10 mouse cellular contexts compared by ENCODE assay signal in genomic region chr10:13170739-13171448, GRCm38 (mm10). TPM values are rescaled to one million over a fixed set of nuclear protein-coding genes. Genes with fewer than 3 reads are reported as not detected.
A peak's percentile ranks its signal among the peaks of the same experiment; 100 is the strongest.
DNase-seq lines count a peak whose midpoint lies in the region; ATAC-seq lines count a peak whose summit lies in the region.
"Had no signal": no experiment of that assay in that cellular context is flagged by ENCODE, and none has a peak within 500 bp of the region (broad histone marks: within the 10 kb centered on the region; RNA-seq: fewer than 3 reads in every experiment).

No protein-coding gene starts in this region.

- H3K4me1 ChIP-seq in midbrain, embryonic 14.5 days (ENCODE audit: control insufficient read depth, insufficient read depth, low read length), result no peaks in the 10 kb centered on the region
- H3K4me1 ChIP-seq in kidney, embryonic 16.5 days (ENCODE audit: insufficient read depth, low read length), result peaks cover 17% of the 10 kb centered on the region

- peak; percentile 62 for DNase-seq in left cerebral cortex, postnatal 4 days
- DNase-seq in left cerebral cortex, adult 18-20 months (ENCODE audit: low spot score in 2 of 2), result no peak
- peak; percentile 35 for DNase-seq in embryo, embryonic 11.5 days (ENCODE audit: low read depth, low spot score)
- DNase-seq in forelimb bud, embryonic 11.5 days (ENCODE audit: low read depth, low spot score), result peak; percentile 75
- peak; percentile 45 for DNase-seq in midbrain, embryonic 14.5 days
- DNase-seq in adrenal gland, postnatal 25 days, result no peak
- no peak for DNase-seq in thymus, adult 18-20 months
- DNase-seq: cerebellum, postnatal 36 days had no signal

- no peak overlapping the region for H3K4me2 ChIP-seq in midbrain, embryonic 14.5 days (ENCODE audit: low read length)
- no peak overlapping the region for H3K4me2 ChIP-seq in kidney, embryonic 16.5 days (replicated peaks; ENCODE audit: low read depth, low read length)

- no peak overlapping the region for H3K4me3 ChIP-seq in midbrain, embryonic 14.5 days (replicated peaks; ENCODE audit: low read depth, low read length)
- H3K4me3 ChIP-seq in kidney, embryonic 16.5 days (ENCODE audit: low read length), result no peak overlapping the region
- H3K4me3 ChIP-seq: layer of hippocampus, adult 2 months had no signal

- no peaks in the 10 kb centered on the region for H3K9me3 ChIP-seq in midbrain, embryonic 14.5 days (ENCODE audit: control insufficient read depth, low read length)
- H3K9me3 ChIP-seq in kidney, embryonic 16.5 days (ENCODE audit: low read length), result no peaks in the 10 kb centered on the region

- WGBS in midbrain, embryonic 14.5 days, result 43% methylated on average over 12 of the region's 12 CpGs
- WGBS in kidney, embryonic 16.5 days, result 26% methylated on average over 12 of the region's 12 CpGs

- intact Hi-C loops in left cerebral cortex, postnatal 4 days (cut with DNase I), result no loop called here

- no peaks in the 10 kb centered on the region; the same call in 1 of the 2 replicates for H3K36me3 ChIP-seq in midbrain, embryonic 14.5 days (ENCODE audit: control insufficient read depth, insufficient read depth, low read length)
- H3K36me3 ChIP-seq in kidney, embryonic 16.5 days (ENCODE audit: insufficient read depth, low read length), result no peaks in the 10 kb centered on the region

- ATAC-seq in midbrain, embryonic 14.5 days (ENCODE audit: low FRiP score, low TSS enrichment), result peak; percentile 68
- no peak for ATAC-seq in kidney, embryonic 16.5 days (ENCODE audit: low FRiP score, low TSS enrichment)

- no peak overlapping the region for H3K27ac ChIP-seq in midbrain, embryonic 14.5 days (replicated peaks; ENCODE audit: low read depth, low read length)
- H3K27ac ChIP-seq in kidney, embryonic 16.5 days (ENCODE audit: low read length), result no peak overlapping the region
- H3K27ac ChIP-seq: layer of hippocampus, adult 2 months had no signal

- H3K9ac ChIP-seq in midbrain, embryonic 14.5 days (replicated peaks; ENCODE audit: low read length), result no peak overlapping the region
- no peak overlapping the region for H3K9ac ChIP-seq in kidney, embryonic 16.5 days (replicated peaks; ENCODE audit: low read length)

- no peaks in the 10 kb centered on the region for H3K27me3 ChIP-seq in midbrain, embryonic 14.5 days (ENCODE audit: control insufficient read depth, insufficient read depth, low read length)
- no peaks in the 10 kb centered on the region for H3K27me3 ChIP-seq in kidney, embryonic 16.5 days (ENCODE audit: insufficient read depth, low read length)

RNA-seq across cellular contexts. Expression of gene Zc2hc1b, which starts 6.9 kb away (rescaled TPM):
- total RNA-seq in left cerebral cortex, postnatal 4 days (2021), result not detected
- not detected for total RNA-seq in left cerebral cortex, adult 18-20 months (2021)
- polyA plus RNA-seq in midbrain, embryonic 14.5 days (2014; fragmentation: Nextera tagmentation; extraction: Ambion mirVana), result not detected in 2 replicates
- total RNA-seq in adrenal gland, postnatal 25 days (2021), result not detected in 2 replicates
- not detected in 2 replicates for polyA plus RNA-seq in kidney, embryonic 16.5 days (2015; fragmentation: Nextera tagmentation; extraction: Ambion mirVana)
- total RNA-seq: layer of hippocampus, adult 2 months had no signal

RNA-seq across cellular contexts. Expression of gene Ltv1, which starts 22.1 kb away (rescaled TPM):
- total RNA-seq in left cerebral cortex, postnatal 4 days (2021), result 10 to 100 TPM; 25.1 to 27.1 TPM
- total RNA-seq in left cerebral cortex, adult 18-20 months (2021), result 10 to 100 TPM; 19.4 to 23.6 TPM
- polyA plus RNA-seq in midbrain, embryonic 14.5 days (2014; fragmentation: Nextera tagmentation; extraction: Ambion mirVana), result 26.4 and 39.3 TPM in 2 replicates
- 36.5 and 37.0 TPM in 2 replicates for total RNA-seq in adrenal gland, postnatal 25 days (2021)
- 56.9 and 63.2 TPM in 2 replicates for polyA plus RNA-seq in kidney, embryonic 16.5 days (2015; fragmentation: Nextera tagmentation; extraction: Ambion mirVana)

Comparison
In these comparisons a context has a peak if more than half of its experiments do, and no peak if none do; other contexts are left out.
1. DNase-seq: peak in left cerebral cortex, postnatal 4 days (single experiment), embryo, embryonic 11.5 days (single experiment), forelimb bud, embryonic 11.5 days (single experiment) and midbrain, embryonic 14.5 days (single experiment); none in left cerebral cortex, adult 18-20 months (0 of 2), adrenal gland, postnatal 25 days (single experiment) and thymus, adult 18-20 months (0 of 2).